Mouse (Mus musculus): ENCODE measurements around the gene Gse1. TPM values are rescaled to one million over a fixed set of nuclear protein-coding genes. Genes with fewer than 3 reads are reported as not detected.

Gse1 gene
- polyA plus RNA-seq, 1 experiment from 2014 or later = 6.4 TPM

DNA sequence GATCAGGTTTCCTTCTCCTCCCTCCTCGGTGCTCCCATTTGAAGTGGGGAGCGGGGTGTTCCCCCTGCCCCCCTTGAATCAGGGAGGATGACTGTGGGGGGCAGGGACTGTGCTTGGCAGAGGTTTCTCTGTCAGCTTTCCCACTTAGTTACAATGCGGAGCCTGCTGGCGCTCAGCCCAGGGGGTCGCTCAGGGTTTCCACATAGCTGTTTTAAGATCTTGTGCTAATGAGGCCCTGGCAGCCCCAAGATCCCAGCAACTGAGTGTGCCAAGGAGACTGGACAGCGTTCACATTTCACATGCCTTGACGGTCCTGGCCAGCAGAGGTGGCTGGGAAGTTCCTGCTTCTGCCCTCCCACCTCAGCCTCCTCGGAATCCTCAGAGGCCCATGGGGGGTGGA is 237.5 kb downstream of the Gse1 start:
- Histone ChIP-seq H3K27ac (ENCODE audit: low read depth, low read length) (no peak overlapping the region), H3K4me2 (replicated peaks; ENCODE audit: low read depth) (no peak overlapping the region), H3K9me3 (ENCODE audit: control insufficient read depth) (no peaks in the 10 kb centered on the region), H3K9ac (ENCODE audit: low read depth, low read length) (no peak overlapping the region), H3K27me3 (replicated peaks; ENCODE audit: control insufficient read depth, insufficient read depth, low read length) (peaks cover 7% of the 10 kb centered on the region; the same call in 1 of the 2 replicates), H3K4me3 (ENCODE audit: low read depth, low read length) (no peak overlapping the region), H3K36me3 (ENCODE audit: control insufficient read depth, insufficient read depth) (no peaks in the 10 kb centered on the region), H3K4me1 (replicated peaks; ENCODE audit: control insufficient read depth, insufficient read depth, low read length) (no peaks in the 10 kb centered on the region; the same call in 1 of the 2 replicates)
- no peak for ATAC-seq
- TF ChIP-seq CTCF (IDR thresholded peaks at IDR 0.05; ENCODE audit: low read depth) = no peak
- 41% methylated on average over 8 of the region's 8 CpGs for WGBS

DNA sequence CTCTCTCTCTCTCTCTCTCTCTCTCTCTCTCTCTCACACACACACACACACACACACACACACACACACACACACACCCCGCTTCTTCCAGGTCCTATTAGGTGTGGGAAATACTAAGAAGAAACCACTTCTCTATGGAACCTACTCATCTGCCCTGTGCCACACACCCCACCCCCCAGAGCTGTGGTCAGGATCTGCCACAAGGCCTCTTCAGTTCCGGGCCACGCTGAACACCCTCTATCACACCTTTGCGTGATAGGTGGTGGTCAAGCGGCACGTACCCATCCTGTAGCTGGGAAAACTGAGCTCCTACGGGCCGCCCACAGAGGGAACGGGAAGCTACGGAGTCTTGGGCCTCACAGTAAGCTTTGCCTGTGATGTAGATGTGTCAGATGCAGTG is 238.0 kb downstream of the Gse1 start:
- no peak for TF ChIP-seq CTCF (IDR thresholded peaks at IDR 0.05; ENCODE audit: low read depth)
- Histone ChIP-seq H3K27ac (ENCODE audit: low read depth, low read length) (no peak overlapping the region), H3K4me1 (replicated peaks; ENCODE audit: control insufficient read depth, insufficient read depth, low read length) (no peaks in the 10 kb centered on the region; the same call in 1 of the 2 replicates), H3K9ac (ENCODE audit: low read depth, low read length) (no peak overlapping the region), H3K27me3 (replicated peaks; ENCODE audit: control insufficient read depth, insufficient read depth, low read length) (peaks cover 8% of the 10 kb centered on the region; the same call in 1 of the 2 replicates), H3K9me3 (ENCODE audit: control insufficient read depth) (no peaks in the 10 kb centered on the region), H3K36me3 (ENCODE audit: control insufficient read depth, insufficient read depth) (no peaks in the 10 kb centered on the region), H3K4me3 (ENCODE audit: low read depth, low read length) (no peak overlapping the region), H3K4me2 (replicated peaks; ENCODE audit: low read depth) (no peak overlapping the region)
- WGBS = 84% methylated on average over 10 of the region's 10 CpGs
- no peak for ATAC-seq

DNA sequence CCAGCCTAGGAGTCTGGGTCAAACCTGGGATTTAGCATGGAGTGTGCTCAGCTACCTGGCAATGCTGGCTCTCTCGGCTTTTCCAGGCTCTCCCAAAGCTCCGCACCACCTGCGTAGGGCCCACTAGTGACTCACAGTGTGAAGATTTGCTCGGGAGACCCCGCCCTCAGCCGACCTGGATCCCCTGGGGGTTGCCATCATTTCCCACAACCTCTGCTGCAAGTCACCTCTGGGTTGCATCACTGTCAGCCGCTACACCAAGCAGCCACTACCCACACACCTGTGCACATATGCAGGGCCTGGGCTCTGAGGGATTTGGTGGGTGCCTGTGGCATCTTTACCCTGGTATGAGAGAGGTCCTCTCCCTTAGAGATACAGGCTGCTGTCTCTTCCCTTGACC is 239.3 kb downstream of the Gse1 start:
- Histone ChIP-seq H3K4me3 (ENCODE audit: low read depth, low read length) (no peak overlapping the region), H3K9ac (ENCODE audit: low read depth, low read length) (no peak overlapping the region), H3K36me3 (ENCODE audit: control insufficient read depth, insufficient read depth) (no peaks in the 10 kb centered on the region), H3K27ac (ENCODE audit: low read depth, low read length) (no peak overlapping the region), H3K4me2 (replicated peaks; ENCODE audit: low read depth) (no peak overlapping the region), H3K4me1 (replicated peaks; ENCODE audit: control insufficient read depth, insufficient read depth, low read length) (no peaks in the 10 kb centered on the region), H3K27me3 (replicated peaks; ENCODE audit: control insufficient read depth, insufficient read depth, low read length) (peaks cover 8% of the 10 kb centered on the region; the same call in 1 of the 2 replicates), H3K9me3 (ENCODE audit: control insufficient read depth) (no peaks in the 10 kb centered on the region)
- WGBS = 84% methylated on average over 7 of the region's 7 CpGs
- ATAC-seq = no peak
- no peak for TF ChIP-seq CTCF (IDR thresholded peaks at IDR 0.05; ENCODE audit: low read depth)

DNA sequence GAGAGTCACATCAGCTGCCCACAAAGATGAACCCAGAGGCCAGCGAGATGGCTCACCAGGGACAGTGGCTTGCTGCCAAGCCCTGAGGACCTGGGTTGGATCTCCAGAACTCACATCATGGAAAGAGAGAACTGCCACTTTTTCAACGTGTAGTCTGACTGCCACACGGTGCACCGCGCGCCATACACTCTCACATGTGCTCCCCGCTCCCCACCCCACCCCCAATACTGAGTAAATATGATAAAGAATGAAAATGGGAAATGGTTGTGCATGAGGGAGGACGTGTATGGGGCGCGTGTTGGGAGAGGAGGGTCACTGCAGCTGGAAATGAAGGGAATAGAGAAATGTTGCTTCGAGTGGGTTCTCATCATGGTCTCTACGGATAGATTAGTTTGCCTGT is 241.9 kb downstream of the Gse1 start:
- Histone ChIP-seq H3K4me2 (replicated peaks; ENCODE audit: low read depth) (no peak overlapping the region), H3K36me3 (ENCODE audit: control insufficient read depth, insufficient read depth) (no peaks in the 10 kb centered on the region), H3K4me1 (replicated peaks; ENCODE audit: control insufficient read depth, insufficient read depth, low read length) (peaks cover 2% of the 10 kb centered on the region; the same call in 1 of the 2 replicates), H3K9ac (ENCODE audit: low read depth, low read length) (no peak overlapping the region), H3K27me3 (replicated peaks; ENCODE audit: control insufficient read depth, insufficient read depth, low read length) (peaks cover 8% of the 10 kb centered on the region; the same call in 1 of the 2 replicates), H3K9me3 (ENCODE audit: control insufficient read depth) (no peaks in the 10 kb centered on the region), H3K27ac (ENCODE audit: low read depth, low read length) (no peak overlapping the region), H3K4me3 (ENCODE audit: low read depth, low read length) (no peak overlapping the region)
- 87% methylated on average over 12 of the region's 12 CpGs for WGBS
- no peak for ATAC-seq
- TF ChIP-seq CTCF (IDR thresholded peaks at IDR 0.05; ENCODE audit: low read depth) = no peak

DNA sequence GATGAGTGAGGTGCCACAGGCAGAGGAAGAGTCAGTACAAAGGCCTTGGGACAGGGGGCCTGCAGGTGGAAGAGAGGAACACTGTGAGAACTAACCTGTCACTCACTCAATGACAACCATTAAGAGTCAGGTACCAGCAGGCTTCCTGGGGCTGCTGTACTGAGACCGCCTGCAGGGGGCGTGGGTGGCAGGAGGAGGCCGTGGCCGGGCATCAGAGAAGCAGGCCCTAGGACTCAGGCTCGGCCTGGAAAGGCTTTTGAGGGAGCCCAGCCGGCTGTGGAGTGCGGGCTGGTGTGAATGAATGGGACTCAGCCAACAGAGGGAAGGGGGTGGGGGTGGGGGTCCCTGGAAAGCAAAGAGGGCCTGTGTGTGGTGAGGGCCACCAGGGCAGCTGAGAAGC is 242.9 kb downstream of the Gse1 start:
- WGBS = 28% methylated on average over 7 of the region's 7 CpGs
- H3K4me2 ChIP-seq (replicated peaks; ENCODE audit: low read depth) = no peak overlapping the region
- ATAC-seq = no peak

DNA sequence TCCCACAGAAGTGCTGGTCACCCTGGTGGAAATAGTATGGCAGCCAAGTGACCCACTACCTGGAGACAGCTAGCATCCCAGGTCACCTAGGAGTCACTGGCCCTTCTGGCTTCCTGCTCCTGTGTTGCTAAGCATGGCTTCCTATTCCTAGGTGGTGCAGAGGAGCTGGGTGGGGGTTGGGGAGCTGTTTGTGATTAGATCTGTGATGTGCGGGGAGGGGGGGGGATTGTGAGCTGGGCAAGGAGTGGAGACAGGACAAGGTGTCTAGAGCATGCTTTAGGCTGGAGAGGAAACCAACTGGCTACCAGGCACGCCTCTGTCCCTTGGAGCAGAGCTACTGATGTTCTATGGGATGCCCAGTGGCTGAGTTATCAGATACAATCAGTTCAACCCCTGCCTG is 243.5 kb downstream of the Gse1 start:
- H3K4me2 ChIP-seq (replicated peaks; ENCODE audit: low read depth) = no peak overlapping the region
- no peak overlapping the region for H3K4me3 ChIP-seq (ENCODE audit: low read depth, low read length)
- peaks cover 4% of the 10 kb centered on the region; the same call in 1 of the 2 replicates for H3K4me1 ChIP-seq (replicated peaks; ENCODE audit: control insufficient read depth, insufficient read depth, low read length)
- H3K27me3 ChIP-seq (replicated peaks; ENCODE audit: control insufficient read depth, insufficient read depth, low read length) = peaks cover 7% of the 10 kb centered on the region; the same call in 1 of the 2 replicates
- 55% methylated on average over 2 of the region's 2 CpGs for WGBS
- H3K27ac ChIP-seq (ENCODE audit: low read depth, low read length) = no peak overlapping the region
- H3K9ac ChIP-seq (ENCODE audit: low read depth, low read length) = no peak overlapping the region
- no peaks in the 10 kb centered on the region for H3K9me3 ChIP-seq (ENCODE audit: control insufficient read depth)
- TF ChIP-seq CTCF (IDR thresholded peaks at IDR 0.05; ENCODE audit: low read depth) = no peak
- no peaks in the 10 kb centered on the region for H3K36me3 ChIP-seq (ENCODE audit: control insufficient read depth, insufficient read depth)
- no peak for ATAC-seq

More for the DNA sequence above, 242.9 kb downstream of the Gse1 start:
- Histone ChIP-seq H3K4me3 (ENCODE audit: low read depth, low read length) (no peak overlapping the region), H3K4me1 (replicated peaks; ENCODE audit: control insufficient read depth, insufficient read depth, low read length) (peaks cover 4% of the 10 kb centered on the region; the same call in 1 of the 2 replicates), H3K36me3 (ENCODE audit: control insufficient read depth, insufficient read depth) (no peaks in the 10 kb centered on the region), H3K9me3 (ENCODE audit: control insufficient read depth) (no peaks in the 10 kb centered on the region), H3K27ac (ENCODE audit: low read depth, low read length) (no peak overlapping the region), H3K27me3 (replicated peaks; ENCODE audit: control insufficient read depth, insufficient read depth, low read length) (peaks cover 8% of the 10 kb centered on the region; the same call in 1 of the 2 replicates), H3K9ac (ENCODE audit: low read depth, low read length) (no peak overlapping the region)
- peak; percentile 66 for TF ChIP-seq CTCF (IDR thresholded peaks at IDR 0.05; ENCODE audit: low read depth)
